Comparison of ENCODE assay signal across 12 mouse cellular contexts in genomic region chr2:105852971-105853370, GRCm38 (mm10). TPM values are rescaled to one million over a fixed set of nuclear protein-coding genes. Genes with fewer than 3 reads are reported as not detected.
DNase-seq lines count a peak whose midpoint lies in the region.
"Had no signal": no experiment of that assay in that cellular context is flagged by ENCODE, and none has a peak within 500 bp of the region (broad histone marks: within the 10 kb centered on the region; RNA-seq: fewer than 3 reads in every experiment).

No protein-coding gene starts in this region.

- DNase-seq in adrenal gland, postnatal 10 days: peak; percentile 2
- no peak for DNase-seq in adrenal gland, postnatal 4 days (ENCODE audit: low spot score in 2 of 2)
- DNase-seq in adrenal gland, postnatal 36 days: peak; percentile 1
- no peak for DNase-seq in adrenal gland, adult 18-20 months (ENCODE audit: low spot score in 2 of 2)
- DNase-seq in adipocyte (ENCODE audit: low spot score): peak; percentile 57
- DNase-seq in layer of hippocampus, adult 11-12 months (ENCODE audit: low spot score): no peak
- DNase-seq: cerebellum, adult 11-12 months; cerebellum, adult 2 months; cerebellum, adult 9-10 months; cerebellum, postnatal 10 days; cerebellum, postnatal 25 days; forebrain, postnatal 0 days had no signal

RNA-seq across cellular contexts. Expression of gene Elp4, which starts 51.4 kb away (rescaled TPM):
- 10 to 100 TPM; 18.0 to 21.2 TPM for total RNA-seq in adrenal gland, postnatal 10 days (2021)
- 10 to 100 TPM; 20.8 to 23.6 TPM for total RNA-seq in adrenal gland, postnatal 4 days (2021)
- total RNA-seq in adrenal gland, postnatal 36 days (2021): 10 to 100 TPM; 13.3 to 18.8 TPM
- total RNA-seq in adrenal gland, adult 18-20 months (2021): 10 to 100 TPM; 11.3 to 12.9 TPM

RNA-seq across cellular contexts. Expression of gene Immp1l, which starts 51.5 kb away (rescaled TPM):
- total RNA-seq in adrenal gland, postnatal 10 days (2021): 10 to 100 TPM; 50.2 to 50.9 TPM
- total RNA-seq in adrenal gland, postnatal 4 days (2021): 10 to 100 TPM; 35.6 to 37.1 TPM
- 10 to 100 TPM; 43.7 to 52.8 TPM for total RNA-seq in adrenal gland, postnatal 36 days (2021)
- 10 to 100 TPM; 44.3 to 56.3 TPM for total RNA-seq in adrenal gland, adult 18-20 months (2021)

Comparison
In these comparisons a context has a peak if more than half of its experiments do, and no peak if none do; other contexts are left out.
1. DNase-seq: peak in adrenal gland, postnatal 10 days (single experiment), adrenal gland, postnatal 36 days (2 of 2) and adipocyte (single experiment); none in adrenal gland, postnatal 4 days (0 of 2), adrenal gland, adult 18-20 months (0 of 2) and layer of hippocampus, adult 11-12 months (single experiment).